Mouse (Mus musculus): Measurements from ENCODE around the gene Aldh2.

DNA sequence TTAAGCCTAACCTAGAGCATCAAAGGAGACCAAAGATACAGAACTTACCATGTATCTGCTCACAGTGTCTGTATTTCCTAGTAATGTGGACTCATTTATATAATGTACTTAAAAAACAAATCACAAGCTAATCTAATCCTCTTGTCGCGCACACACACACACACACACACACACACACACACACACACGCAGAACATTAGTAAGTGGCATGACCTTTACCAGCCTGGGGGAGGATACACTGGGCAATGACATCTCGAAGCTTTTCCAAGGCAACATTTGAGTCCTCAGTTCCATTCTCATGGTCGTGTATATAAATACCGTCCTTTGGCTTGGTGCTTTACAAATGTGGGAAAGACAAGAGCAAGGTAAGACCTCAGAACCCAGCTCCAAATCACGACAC, 67.1 kb downstream of the Aldh2 start:
- TF ChIP-seq CTCF (IDR thresholded peaks at IDR 0.05; ENCODE audit: low read depth): no peak
- no peak for TF ChIP-seq EP300 (IDR thresholded peaks at IDR 0.05; ENCODE audit: low read depth)

Data from liver, postnatal 0 days (tissue).